Mouse (Mus musculus): Measurements from ENCODE around the gene Nrg4. TPM values are rescaled to one million over a fixed set of nuclear protein-coding genes. Genes with fewer than 3 reads are reported as not detected.

The Nrg4 gene
- total RNA-seq, 2 experiments from 2014 or later = 0.97 to 1.3 TPM

DNA sequence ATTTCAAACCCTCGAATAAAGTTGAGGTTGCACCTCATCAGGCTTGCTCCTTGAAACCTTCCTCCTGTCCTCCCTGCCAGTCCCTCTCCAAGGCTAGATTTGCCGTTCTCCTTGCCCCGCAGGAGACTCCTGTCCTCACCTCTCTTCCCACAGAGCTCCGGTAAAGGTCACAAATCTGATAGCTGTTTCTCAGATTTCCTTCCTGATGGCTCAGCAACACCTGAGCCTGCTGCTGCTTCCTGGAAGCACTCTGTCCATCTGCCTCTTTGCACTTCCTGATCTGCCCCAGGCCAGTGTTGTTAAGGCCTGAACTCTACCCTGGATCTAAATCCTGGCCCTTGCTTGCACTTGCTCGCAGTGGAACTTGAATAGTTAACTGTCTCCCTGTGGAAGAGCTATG is 5.8 kb upstream of the Nrg4 start:
- no peak for TF ChIP-seq CTCF (conservative IDR thresholded peaks at IDR 0.05)
- H3K27ac ChIP-seq = no peak overlapping the region
- no peak for DNase-seq (ENCODE audit: low spot score in 2 of 2)
- H3K4me3 ChIP-seq = no peak overlapping the region

DNA sequence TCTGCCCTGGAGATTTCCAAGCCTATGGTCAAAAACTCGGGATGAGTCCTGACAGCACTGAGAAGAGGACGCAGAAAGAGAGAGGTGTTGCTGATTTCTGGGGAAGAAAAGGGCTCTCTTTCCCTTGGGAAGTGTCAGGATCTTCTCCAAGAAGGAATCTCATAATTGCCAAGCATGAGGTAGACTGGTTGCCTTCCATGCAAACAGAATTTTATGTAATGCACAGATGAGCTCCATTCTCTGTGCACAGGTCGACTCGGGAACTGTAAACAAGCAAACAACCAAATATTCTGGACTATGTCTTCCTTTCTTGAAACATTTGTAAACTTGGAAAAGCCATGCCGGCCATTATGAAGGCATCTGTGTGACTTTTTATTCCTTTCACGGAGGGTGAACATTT is 2.8 kb upstream of the Nrg4 start:
- Histone ChIP-seq H3K27ac (no peak overlapping the region), H3K4me3 (no peak overlapping the region)
- TF ChIP-seq CTCF (conservative IDR thresholded peaks at IDR 0.05) = no peak
- no peak for DNase-seq (ENCODE audit: low spot score in 2 of 2)

DNA sequence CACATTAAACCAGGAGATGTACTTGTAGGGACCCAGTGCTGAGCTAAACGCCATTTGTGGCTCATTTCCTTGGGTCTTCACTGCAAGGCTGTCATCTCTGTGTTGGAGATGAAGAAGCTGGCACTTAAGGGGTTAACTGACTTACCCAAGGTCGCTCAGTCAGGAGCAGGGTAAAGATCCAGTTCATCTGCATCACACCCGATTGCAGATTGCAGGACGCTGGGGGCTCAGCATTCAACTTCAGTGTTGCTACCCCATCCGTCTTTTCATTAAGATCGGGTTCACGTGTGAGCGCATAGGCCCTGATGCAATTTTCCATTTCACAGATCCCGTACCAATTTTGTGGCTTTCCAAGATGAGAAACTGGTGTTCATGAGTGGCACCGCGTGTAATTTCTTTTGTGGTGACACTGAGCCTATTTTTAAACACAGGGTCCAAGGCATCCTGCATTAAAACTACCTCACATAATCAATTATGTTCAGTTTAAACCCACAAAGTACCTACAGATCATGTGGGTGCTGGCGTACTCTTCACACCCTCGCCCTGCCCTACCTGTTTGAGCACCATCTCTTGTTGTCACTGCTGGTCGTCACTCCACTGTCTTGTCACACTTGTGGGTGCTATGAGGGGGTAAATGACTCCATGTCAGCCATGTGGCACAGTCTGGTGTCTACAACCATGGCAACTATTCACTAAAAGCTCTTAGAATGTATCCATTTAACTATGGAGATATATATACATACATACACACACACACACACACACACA is 1.7 kb upstream of the Nrg4 start:
- DNase-seq (ENCODE audit: low spot score in 2 of 2) = no peak
- Histone ChIP-seq H3K4me3 (no peak overlapping the region), H3K27ac (no peak overlapping the region)
- no peak for TF ChIP-seq CTCF (conservative IDR thresholded peaks at IDR 0.05)

DNA sequence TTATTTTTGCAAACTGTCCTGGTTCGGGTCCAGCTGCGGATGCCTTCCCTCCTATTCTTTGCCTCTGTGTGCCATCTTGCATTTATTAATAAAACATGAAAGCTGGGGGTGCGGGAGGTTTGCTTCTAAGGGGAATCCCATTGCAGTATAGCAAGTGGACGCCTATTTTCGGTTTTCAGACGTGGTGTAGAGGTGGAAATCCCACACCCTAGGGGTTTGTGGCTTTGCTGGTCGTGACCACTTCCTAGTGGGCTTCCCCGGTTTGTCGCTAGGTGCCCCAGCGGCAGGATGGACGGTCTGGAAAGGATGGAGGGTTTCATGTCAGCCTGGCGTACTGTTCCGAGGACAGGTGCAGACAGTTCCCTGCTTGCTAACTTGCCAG is 581 bp upstream of the Nrg4 start:
- H3K4me3 ChIP-seq = peak overlapping the region; percentile 86
- DNase-seq (ENCODE audit: low spot score in 2 of 2) = peak; percentile 3 to 21
- peak; percentile 12; the same call in 1 of the 2 replicates for TF ChIP-seq CTCF (conservative IDR thresholded peaks at IDR 0.05)
- H3K27ac ChIP-seq = peak overlapping the region; percentile 93

DNA sequence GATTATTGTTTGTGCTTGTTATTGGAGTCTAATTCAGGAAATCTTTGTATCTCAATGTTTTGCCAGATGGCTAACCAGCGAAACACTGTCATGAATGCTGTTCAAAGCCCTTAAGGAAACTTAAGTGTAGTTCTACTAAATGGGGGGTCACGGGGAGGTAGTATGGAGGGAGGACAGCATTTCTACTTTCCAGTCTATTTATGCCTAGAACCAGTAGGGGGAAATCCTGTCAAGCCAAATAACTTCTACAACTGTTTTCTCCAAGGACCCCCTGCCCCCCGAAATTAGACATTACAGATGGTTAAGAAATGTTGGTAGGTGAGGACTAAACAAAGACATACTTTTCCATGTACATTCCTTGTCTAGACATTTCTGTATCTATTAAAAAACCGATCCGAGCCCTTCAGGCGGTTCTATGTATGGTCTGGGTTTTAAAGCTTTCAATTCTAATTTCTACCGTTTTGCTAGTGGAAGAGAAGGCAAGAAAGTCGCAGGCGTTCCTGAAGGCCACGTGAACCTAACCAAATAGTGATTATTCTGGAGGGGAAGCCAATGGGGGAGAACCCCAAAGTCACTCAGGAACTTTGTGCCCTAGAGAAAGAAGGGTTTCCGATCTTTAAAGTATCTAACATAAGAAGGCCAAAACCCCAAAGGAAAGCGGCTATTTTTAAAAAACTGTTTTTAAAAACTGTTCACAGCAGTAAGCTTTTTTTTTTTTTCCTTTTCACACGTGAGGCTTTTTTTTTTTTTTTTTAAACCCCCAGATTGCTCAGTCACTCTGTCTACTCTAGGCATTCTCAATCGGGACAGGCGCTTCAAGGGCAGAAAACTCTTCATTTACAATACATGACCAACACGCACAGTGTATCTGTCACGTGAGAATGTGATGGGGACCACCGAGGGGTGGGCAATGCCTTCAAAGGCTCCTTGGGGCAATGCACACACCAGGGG is 805 bp downstream of the Nrg4 start:
- H3K27ac ChIP-seq = peak overlapping the region; percentile 93
- peak overlapping the region; percentile 86 for H3K4me3 ChIP-seq
- DNase-seq (ENCODE audit: low spot score in 2 of 2) = no peak
- TF ChIP-seq CTCF (conservative IDR thresholded peaks at IDR 0.05) = peak; percentile 50

DNA sequence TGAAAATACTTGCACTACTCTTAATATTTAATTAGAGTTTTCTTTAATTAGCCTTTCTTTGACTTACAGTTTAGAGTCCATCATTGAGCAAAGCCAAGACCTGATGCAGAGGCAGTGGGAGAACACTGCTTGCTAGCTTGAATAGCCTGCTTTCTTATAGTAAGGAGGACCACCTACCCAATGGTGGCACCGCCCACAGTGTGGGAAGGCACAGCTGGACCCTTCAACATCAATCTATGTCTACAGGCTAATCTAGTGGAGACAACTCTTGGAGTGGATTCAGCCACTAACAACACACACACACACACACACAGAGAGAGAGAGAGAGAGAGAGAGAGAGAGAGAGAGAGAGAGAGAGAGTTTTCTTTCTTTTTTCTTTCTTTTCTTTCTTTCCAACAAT is 1.6 kb downstream of the Nrg4 start:
- Histone ChIP-seq H3K4me3 (no peak overlapping the region), H3K27ac (no peak overlapping the region)
- no peak for DNase-seq (ENCODE audit: low spot score in 2 of 2)
- TF ChIP-seq CTCF (conservative IDR thresholded peaks at IDR 0.05) = no peak

DNA sequence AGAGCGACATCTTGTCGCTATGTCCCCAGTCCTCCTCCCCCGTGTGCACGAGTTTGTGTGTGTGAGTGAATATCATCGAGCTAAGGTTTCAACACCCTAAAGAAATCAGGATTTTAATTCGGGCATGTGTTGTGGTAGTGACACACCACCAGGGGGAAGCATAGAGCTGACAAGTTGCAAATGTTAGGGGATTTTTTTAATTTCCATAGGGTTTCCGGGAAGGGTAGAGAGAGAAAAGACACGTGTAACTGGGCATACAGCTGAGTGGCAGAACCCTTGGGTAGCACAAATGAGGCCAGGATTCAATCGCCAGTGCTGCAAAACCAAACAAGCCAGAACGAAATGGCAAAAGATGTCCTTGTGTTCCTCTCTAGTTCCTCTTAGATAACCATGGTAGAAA is 2.1 kb downstream of the Nrg4 start:
- peak; percentile 4 to 27 for DNase-seq (ENCODE audit: low spot score in 2 of 2)
- peak; percentile 79 for TF ChIP-seq CTCF (conservative IDR thresholded peaks at IDR 0.05)
- Histone ChIP-seq H3K4me3 (peak overlapping the region; percentile 6; the same call in 1 of the 2 replicates), H3K27ac (no peak overlapping the region)

DNA sequence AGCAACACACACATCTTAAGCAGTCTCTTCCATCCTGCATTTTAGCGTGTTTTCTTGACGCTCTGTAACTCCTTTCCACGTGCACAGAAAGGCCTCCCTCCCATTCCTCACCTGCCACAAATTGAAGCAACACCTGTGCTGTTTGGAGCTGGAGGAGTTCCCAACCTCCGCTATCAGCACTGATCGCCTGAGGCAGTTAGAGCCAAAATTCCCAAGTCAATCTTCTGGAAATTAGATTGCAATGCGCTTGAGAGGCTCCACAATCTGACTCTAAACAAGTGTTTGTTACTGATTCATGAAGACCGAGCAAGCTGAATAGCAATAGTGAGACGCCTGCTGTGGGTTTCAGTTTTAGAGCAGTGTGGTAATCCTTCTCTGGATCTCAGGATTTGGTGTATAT is 2.6 kb downstream of the Nrg4 start:
- Histone ChIP-seq H3K27ac (no peak overlapping the region), H3K4me3 (peak overlapping the region; percentile 6; the same call in 1 of the 2 replicates)
- no peak for DNase-seq (ENCODE audit: low spot score in 2 of 2)
- no peak for TF ChIP-seq CTCF (conservative IDR thresholded peaks at IDR 0.05)

DNA sequence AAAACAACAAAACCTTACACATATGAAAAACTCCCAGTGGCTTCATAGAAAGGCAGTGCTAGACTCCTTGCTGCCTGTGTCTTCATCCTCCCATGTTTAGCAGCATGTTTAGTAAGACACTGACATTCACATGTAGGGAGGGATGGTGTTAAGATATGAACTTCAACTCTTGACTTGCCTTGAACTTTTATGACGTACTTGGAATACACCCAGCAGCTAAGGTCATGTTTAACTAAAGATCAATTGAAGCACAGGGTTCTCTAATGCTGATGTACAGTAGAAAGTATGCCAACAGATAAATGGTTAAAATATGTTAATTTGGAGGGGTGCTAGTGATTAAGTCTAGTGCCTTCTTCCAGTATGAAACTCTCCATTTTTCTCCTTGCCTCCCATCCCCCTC is 4.0 kb downstream of the Nrg4 start:
- no peak overlapping the region for H3K27ac ChIP-seq

DNA sequence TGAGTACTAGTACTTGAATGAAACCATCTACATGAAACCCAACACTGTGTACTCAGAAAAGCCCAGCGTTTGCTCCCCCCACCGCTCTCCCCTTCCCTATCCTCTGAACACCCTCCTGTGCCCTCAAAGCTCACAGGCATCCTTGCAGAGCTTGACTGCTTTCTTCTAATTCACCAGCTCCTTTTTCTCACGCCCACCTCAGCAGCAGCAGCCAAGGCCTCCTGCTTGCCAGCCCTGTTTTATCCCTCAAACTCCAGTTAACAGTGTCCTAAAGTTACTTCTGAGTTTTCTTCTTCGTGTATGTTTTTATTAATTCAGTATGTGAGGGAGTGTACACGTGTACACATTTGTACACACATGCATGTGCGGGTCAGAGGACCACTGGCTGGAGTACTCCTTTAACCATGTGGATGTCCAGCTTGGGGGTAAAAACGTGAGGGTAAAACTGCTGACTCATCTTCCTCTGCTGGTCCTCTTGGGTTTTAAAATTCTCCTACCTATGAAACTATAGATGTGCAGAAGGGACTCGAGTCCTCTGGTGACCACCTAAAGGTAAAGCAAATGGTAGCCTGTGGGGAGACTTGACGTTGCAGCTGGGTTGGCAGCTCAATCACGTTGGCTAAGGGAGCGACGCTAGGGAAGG is 12.9 kb downstream of the Nrg4 start:
- no peak for DNase-seq (ENCODE audit: low spot score in 2 of 2)
- no peak for TF ChIP-seq CTCF (conservative IDR thresholded peaks at IDR 0.05)
- Histone ChIP-seq H3K27ac (no peak overlapping the region), H3K4me3 (no peak overlapping the region)

More for the DNA sequence above, 4.0 kb downstream of the Nrg4 start:
- H3K4me3 ChIP-seq = no peak overlapping the region
- no peak for TF ChIP-seq CTCF (conservative IDR thresholded peaks at IDR 0.05)
- no peak for DNase-seq (ENCODE audit: low spot score in 2 of 2)

DNA sequence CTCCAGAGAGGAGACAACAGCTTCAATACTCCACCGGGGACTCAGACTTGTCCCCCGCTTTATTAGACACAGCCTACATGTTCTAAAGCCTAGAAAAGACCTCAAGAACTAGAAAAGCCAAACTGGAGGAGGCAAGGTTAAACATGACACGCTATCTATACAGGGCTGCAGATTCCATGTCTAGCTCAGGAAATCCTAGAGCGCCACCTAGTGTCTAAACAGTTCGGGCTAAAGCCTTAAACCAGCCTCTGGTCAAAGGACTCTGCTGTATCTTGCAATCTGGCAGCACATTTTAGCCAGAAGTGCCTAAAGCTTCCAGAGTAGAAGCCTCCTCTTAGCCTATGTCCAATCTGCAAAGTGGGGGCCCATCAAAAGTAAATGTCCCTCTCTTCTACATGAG is 15.1 kb downstream of the Nrg4 start:
- Histone ChIP-seq H3K27ac (no peak overlapping the region), H3K4me3 (no peak overlapping the region)
- DNase-seq (ENCODE audit: low spot score in 2 of 2) = peak; percentile 63 to 86
- peak; percentile 93 for TF ChIP-seq CTCF (conservative IDR thresholded peaks at IDR 0.05)

DNA sequence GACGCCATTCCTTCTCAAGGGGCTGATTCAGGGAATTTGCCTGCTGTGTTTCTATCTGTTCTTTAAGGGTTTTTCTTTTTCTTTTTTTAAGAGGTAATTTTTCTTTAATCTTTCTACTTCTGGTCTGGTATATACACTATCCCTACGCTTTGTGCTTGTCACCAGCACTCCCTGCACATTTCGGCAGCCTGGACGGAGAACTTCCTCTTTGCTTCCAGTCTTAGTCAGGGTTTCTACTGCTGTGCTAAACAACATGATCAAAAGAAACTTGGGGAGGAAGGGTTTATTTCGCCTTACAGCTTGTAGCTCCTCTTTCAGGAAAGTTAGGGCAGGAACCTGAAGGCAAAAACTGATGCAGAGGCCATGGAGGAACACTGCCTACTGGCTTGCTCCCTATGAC is 18.2 kb downstream of the Nrg4 start:
- no peak for DNase-seq (ENCODE audit: low spot score in 2 of 2)
- H3K27ac ChIP-seq = no peak overlapping the region
- no peak overlapping the region for H3K4me3 ChIP-seq
- no peak for TF ChIP-seq CTCF (conservative IDR thresholded peaks at IDR 0.05)

DNA sequence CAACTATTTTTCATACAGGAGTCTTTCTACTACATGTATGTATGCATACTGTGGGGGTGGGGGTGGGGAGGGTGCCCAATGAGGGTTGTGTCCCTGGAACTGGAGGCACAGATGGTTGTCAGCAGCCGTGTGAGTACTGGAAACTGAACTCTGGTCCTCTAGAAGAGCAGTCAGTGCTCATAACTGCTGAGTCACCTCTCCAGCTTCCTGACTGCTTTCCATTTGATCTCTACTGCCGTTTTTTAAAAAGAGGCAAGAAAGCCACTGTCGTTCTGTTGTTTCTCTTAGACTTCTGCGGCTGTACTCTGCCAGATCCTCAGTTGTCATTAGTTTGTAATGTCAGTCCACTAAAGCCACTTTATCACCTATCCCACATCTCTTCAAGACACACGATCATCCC is 19.1 kb downstream of the Nrg4 start:
- no peak overlapping the region for H3K4me3 ChIP-seq
- no peak for TF ChIP-seq CTCF (conservative IDR thresholded peaks at IDR 0.05)
- H3K27ac ChIP-seq = no peak overlapping the region
- no peak for DNase-seq (ENCODE audit: low spot score in 2 of 2)

Measured in layer of hippocampus, adult 2 months (tissue).